Mouse (Mus musculus) thymus, adult 2 months (tissue): ENCODE results near the gene Ralgps2.

ENCODE experiments used
- CTCF ChIP-seq: fragments of 200-500 bp; IDR thresholded peaks from 2 replicates; pipeline ENCODE4 v1.5.1; 2012; ENCODE audit warnings: mild to moderate bottlenecking, control low read depth, low read length, moderate library complexity, borderline replicate concordance; ENCODE audit not compliant: control insufficient read depth, poor library complexity, insufficient read depth; ENCODE audit errors: extremely low read depth
- POLR2A ChIP-seq: fragments of 200-500 bp; IDR thresholded peaks from 2 replicates; pipeline ENCODE4 v1.6.1; 2012; ENCODE audit warnings: mild to moderate bottlenecking, low read length, control low read depth, moderate library complexity; ENCODE audit not compliant: control insufficient read depth, poor library complexity, insufficient read depth; ENCODE audit errors: extremely low read depth

- no peak for TF ChIP-seq CTCF
- TF ChIP-seq POLR2A: no peak
Measured at GRCm38 (mm10) chr1:156769163-156769562, 170.3 kb downstream of the Ralgps2 start.
